Mouse (Mus musculus): ENCODE results near the gene Ift22. TPM values are rescaled to one million over a fixed set of nuclear protein-coding genes. Genes with fewer than 3 reads are reported as not detected.
A peak's percentile ranks its signal among the peaks of the same experiment; 100 is the strongest.

The Ift22 gene
- 10 to 100 TPM; 70.1 to 86.2 (median 80.7) TPM for total RNA-seq (2022)

- peak; percentile 90 to 93 for DNase-seq (ENCODE audit: low spot score in 2 of 2)
These were observed at the start of gene Ift22 for GRCm38 (mm10) chr5:136907991-136908857. Gene Ift22 (plus strand): TSS chr5:136908150.

- DNase-seq (ENCODE audit: low spot score in 2 of 2): no peak
These were observed 46.6 kb upstream of the Ift22 start for GRCm38 (mm10) chr5:136861191-136861940.

GRCm38 (mm10) chr5:136862806-136863205 lies 45.1 kb upstream of the Ift22 start:
- no peak for DNase-seq (ENCODE audit: low spot score in 2 of 2)

- DNase-seq (ENCODE audit: low spot score in 2 of 2): no peak
These were observed 44.7 kb upstream of the Ift22 start for GRCm38 (mm10) chr5:136863276-136863675.

- DNase-seq (ENCODE audit: low spot score in 2 of 2): peak; percentile 7 to 14
These were observed 43.8 kb upstream of the Ift22 start for GRCm38 (mm10) chr5:136863961-136864674.

GRCm38 (mm10) chr5:136867706-136868105 lies 40.2 kb upstream of the Ift22 start:
- no peak for DNase-seq (ENCODE audit: low spot score in 2 of 2)

- DNase-seq (ENCODE audit: low spot score in 2 of 2): no peak
These were observed 38.4 kb upstream of the Ift22 start for GRCm38 (mm10) chr5:136869451-136870114.

GRCm38 (mm10) chr5:136872417-136872816 lies 35.5 kb upstream of the Ift22 start:
- DNase-seq (ENCODE audit: low spot score in 2 of 2): no peak

- DNase-seq (ENCODE audit: low spot score in 2 of 2): no peak
These were observed 33.7 kb upstream of the Ift22 start for GRCm38 (mm10) chr5:136874271-136874670.

- no peak for DNase-seq (ENCODE audit: low spot score in 2 of 2)
These were observed 27.8 kb upstream of the Ift22 start for GRCm38 (mm10) chr5:136880101-136880500.

- DNase-seq (ENCODE audit: low spot score in 2 of 2): peak; percentile 34 to 82
These were observed 26.5 kb upstream of the Ift22 start for GRCm38 (mm10) chr5:136881380-136882009.

GRCm38 (mm10) chr5:136882055-136882787 lies 25.7 kb upstream of the Ift22 start:
- no peak for DNase-seq (ENCODE audit: low spot score in 2 of 2)

- no peak for DNase-seq (ENCODE audit: low spot score in 2 of 2)
These were observed 25.0 kb upstream of the Ift22 start, which contains the start of gene Col26a1 for GRCm38 (mm10) chr5:136882788-136883439. Gene Col26a1 (minus strand): TSS chr5:136883209.

- no peak for DNase-seq (ENCODE audit: low spot score in 2 of 2)
These were observed 21.0 kb upstream of the Ift22 start for GRCm38 (mm10) chr5:136886957-136887356.

- no peak for DNase-seq (ENCODE audit: low spot score in 2 of 2)
These were observed 19.2 kb upstream of the Ift22 start for GRCm38 (mm10) chr5:136888539-136889355.

- DNase-seq (ENCODE audit: low spot score in 2 of 2): no peak
These were observed 13.0 kb upstream of the Ift22 start for GRCm38 (mm10) chr5:136894840-136895528.

- no peak for DNase-seq (ENCODE audit: low spot score in 2 of 2)
These were observed 12.4 kb upstream of the Ift22 start for GRCm38 (mm10) chr5:136895529-136895963.

- no peak for DNase-seq (ENCODE audit: low spot score in 2 of 2)
These were observed 3.3 kb upstream of the Ift22 start for GRCm38 (mm10) chr5:136904621-136905020.
